Mouse (Mus musculus): Measurements from ENCODE around the gene Rxfp4.

The Rxfp4 gene

GRCm38 (mm10) chr3:88652846-88653515, at the start of gene Rxfp4:
Gene Rxfp4 (minus strand): TSS chr3:88653142.
- in situ Hi-C loops (cut with MboI, MseI) = no loop called here

GRCm38 (mm10) chr3:88701222-88701621, 48.3 kb upstream of the Rxfp4 start:
- in situ Hi-C loops (cut with MboI, MseI) = no loop called here

DNA sequence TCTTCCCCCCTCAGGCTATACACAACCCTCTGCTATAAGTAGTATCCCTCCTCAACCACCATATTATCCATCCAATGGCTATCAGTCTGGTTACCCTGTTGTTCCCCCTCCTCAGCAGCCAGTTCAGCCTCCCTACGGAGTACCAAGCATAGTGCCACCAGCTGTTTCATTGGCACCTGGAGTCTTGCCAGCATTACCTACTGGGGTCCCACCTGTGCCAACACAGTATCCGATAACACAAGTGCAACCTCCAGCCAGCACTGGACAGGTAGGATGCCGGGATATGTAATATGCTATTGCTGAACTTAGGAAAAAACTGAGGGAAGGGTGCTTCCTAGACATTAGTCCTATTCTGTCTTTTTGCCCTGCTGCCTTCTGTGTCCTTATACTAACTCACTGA, 47.3 kb upstream of the Rxfp4 start:
- in situ Hi-C loops (cut with MboI, MseI) = no loop called here

DNA sequence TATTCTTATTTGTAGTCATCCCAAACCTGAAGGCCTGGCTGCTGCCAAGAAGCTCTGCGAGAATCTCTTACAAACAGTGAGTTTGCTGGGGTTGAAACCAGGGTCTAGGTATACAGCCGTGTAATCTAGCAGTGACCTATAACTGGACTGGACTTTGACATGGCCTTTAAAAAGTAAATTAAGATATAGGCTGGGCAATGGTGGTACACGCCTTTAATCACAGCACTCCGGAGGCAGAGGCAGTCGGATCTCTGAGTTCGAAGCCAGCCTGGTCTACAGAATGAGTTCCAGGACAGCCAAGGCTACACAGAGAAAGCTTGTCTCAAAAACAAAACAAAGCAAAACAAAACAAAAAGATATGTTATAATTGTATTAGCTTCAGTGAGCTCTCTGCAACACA, 45.9 kb upstream of the Rxfp4 start:
- in situ Hi-C loops (cut with MboI, MseI) = loop anchor here (5.0 to 25.0 kb wide), 7 partner anchors 67 to 1788 kb away; partner anchors contain the start of genes Ilf2 (in 1 of the 2) and Snapin (in 1 of the 2)

DNA sequence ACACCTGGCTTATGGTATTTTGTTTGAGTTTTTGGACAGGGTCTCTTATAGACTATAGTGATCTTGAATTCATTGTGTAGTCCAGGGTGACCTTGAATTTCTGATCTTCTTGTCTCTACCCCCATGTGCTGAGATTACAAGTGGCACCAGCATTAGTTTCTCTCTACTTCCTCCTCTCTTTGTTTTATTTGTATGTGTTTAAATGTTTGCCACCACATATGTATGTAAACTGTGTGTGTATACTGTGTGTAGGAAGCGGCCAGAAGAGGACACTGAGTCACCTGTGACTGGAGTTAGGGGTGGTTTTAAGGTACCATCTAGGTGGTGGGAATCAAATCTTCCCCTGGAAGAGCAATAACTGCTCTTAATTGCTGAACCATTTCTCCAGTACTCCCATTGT, 45.1 kb upstream of the Rxfp4 start:
- in situ Hi-C loops (cut with MboI, MseI) = loop anchor here (5.0 to 25.0 kb wide), 7 partner anchors 66 to 1789 kb away; partner anchors contain the start of genes Ilf2 (in 1 of the 2) and Snapin (in 1 of the 2)

DNA sequence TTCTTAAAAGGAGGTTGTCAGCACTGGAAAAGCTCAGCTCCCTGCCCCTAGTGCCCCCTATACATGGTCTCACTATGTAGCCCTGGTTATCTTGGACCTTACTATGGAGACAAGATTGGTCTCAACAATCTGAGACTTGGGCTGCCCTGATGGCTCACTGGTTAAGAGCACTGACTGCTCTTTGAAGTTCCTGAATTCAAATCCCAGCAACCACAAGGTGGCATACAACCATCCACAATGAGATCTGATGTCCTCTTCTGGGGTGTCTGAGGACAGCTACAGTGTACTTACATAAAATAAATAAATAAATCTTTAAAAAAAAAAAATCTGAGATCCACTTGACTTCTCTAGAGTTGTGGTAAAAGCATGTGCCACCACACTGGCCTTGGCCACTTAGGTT, 42.6 kb upstream of the Rxfp4 start:
- in situ Hi-C loops (cut with MboI, MseI) = loop anchor here (5.0 to 25.0 kb wide), 7 partner anchors 63 to 1792 kb away; partner anchors contain the start of genes Ilf2 (in 1 of the 2) and Snapin (in 1 of the 2)

- in situ Hi-C loops (cut with MboI, MseI) = loop anchor here in 1 of 2 experiments (25.0 kb wide), 1 partner anchor 1798 kb away; the partner anchor contains the start of genes Ilf2 and Snapin
Measured at GRCm38 (mm10) chr3:88689079-88689478, 36.1 kb upstream of the Rxfp4 start.

DNA sequence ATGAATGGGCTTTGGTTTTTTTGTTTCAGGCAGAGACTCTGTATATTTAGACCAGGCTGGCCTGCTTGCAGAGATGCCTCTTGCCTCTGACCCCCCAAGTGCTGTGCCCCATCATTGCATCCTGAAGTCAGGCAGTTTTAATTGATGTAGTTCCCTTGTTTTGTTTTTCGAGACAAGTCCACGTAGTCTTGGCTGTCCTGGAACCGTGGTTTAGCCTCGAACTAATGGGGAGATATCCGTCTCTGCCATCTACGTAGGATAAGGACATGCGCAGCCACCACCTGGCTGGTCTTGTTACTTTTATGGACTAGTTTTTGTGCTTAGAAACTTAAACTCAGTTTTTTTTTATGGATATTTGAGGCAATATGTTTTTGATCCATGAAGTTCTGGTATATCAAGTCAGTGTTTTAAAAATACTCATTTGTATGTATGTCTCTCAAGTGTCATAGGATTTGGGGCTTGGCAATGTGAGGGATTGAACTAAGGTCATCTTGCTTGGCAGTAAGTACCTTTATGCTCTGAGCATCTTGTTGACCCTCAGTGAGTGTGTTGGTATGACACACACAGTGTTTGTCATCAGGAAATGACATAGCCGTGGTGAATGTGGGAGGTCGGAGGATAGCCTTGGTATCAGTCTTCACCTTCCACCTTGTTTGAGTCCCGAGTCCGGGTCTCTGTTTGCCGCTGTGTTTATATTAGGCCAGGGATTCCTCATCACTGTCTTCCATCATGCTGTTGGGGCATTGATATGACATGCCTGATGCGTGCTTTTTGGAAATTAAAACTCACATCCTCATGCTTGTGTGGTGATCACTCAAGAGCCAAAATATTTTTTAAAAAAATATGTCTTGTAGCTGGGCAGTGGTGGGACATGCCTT, 34.0 kb upstream of the Rxfp4 start:
- in situ Hi-C loops (cut with MboI, MseI) = loop anchor here in 1 of 2 experiments (25.0 kb wide), 1 partner anchor 1800 kb away; the partner anchor contains the start of genes Ilf2 and Snapin

GRCm38 (mm10) chr3:88685958-88686451, 33.1 kb upstream of the Rxfp4 start:
- in situ Hi-C loops (cut with MboI, MseI) = loop anchor here in 1 of 2 experiments (25.0 kb wide), 1 partner anchor 1801 kb away; the partner anchor contains the start of genes Ilf2 and Snapin

DNA sequence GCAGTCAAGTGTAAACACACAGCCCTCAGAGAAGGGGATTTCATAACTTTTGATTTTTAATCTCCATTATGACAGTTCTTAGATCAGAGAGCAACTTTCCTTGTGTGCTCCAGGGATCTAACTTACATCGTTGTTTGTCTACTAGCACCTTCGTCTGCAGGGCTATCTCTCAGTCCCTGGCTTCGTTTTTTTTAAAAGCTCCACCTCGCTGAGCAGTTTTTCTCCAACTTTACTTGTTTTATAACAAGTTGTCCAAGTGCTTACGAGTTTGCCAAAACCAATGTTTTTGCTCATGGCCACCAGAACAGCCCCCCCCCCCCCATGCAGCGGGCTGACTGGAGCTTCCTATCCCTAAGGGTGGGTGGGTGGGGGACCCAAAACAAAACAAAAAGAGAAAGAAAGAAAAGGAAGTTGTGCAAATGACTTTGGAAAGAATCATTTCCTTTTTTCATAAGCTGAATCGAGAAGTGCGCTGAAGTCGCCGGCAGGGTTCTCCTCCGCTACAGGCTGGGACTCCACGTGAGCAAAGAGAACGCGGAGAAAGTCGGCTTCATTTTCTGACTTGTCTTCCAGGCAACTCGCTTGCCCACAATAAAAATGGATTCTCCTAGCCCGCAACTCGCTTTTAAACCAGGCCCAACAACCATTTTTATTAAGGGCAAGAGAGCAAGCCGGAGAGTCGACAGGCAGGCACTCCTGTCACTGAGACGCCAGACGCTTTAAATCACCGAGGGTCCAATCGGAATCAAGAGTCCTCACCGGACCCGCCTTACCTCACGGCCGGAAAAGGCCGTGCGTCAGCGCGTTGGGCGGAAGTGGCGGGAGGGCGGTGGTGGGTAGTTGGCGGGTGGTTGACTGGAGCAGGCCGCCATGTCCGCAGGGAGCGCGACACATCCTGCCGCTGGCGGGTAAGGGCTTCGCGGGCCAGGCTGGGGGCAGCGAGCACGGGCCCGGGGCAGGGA, 32.3 kb upstream of the Rxfp4 start, which contains the start of gene Khdc4:
Gene Khdc4, plus strand, starts transcription at position 824 of the 962 bp plus-strand sequence.
- in situ Hi-C loops (cut with MboI, MseI) = loop anchor here in 1 of 2 experiments (25.0 kb wide), 1 partner anchor 1802 kb away; the partner anchor contains the start of genes Ilf2 and Snapin

DNA sequence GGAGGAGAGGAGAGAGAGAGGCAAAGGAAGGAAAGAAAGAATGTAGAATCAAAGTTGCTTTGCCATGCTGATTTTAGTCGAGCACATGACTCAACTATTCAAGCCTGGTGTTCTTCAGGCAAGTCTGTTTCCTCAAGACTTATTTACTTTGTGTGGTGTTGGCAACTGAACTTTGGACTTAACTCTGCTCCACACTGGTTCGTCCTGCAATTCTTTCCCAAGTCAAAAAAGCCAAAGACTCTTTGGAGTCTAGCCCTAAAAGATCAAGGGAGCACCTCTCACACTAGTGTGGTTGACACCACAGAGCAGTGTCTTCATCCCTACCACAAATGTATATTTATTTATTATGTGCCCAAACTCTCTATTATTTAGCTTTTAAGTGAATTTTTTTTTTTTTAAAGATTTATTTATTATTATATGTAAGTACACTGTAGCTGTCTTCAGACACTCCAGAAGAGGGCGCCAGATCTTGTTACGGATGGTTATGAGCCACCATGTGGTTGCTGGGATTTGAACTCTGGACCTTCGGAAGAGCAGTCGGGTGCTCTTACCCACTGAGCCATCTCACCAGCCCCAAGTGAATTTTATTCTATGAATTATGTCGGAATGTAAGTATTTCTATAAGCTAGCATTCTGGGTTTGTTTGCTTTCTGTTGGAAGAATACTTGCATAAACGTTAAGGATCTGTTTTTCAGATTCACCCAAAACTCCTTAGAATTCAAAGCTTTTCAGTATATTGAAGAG, 31.5 kb upstream of the Rxfp4 start:
- in situ Hi-C loops (cut with MboI, MseI) = loop anchor here in 1 of 2 experiments (25.0 kb wide), 1 partner anchor 1803 kb away; the partner anchor contains the start of genes Ilf2 and Snapin

DNA sequence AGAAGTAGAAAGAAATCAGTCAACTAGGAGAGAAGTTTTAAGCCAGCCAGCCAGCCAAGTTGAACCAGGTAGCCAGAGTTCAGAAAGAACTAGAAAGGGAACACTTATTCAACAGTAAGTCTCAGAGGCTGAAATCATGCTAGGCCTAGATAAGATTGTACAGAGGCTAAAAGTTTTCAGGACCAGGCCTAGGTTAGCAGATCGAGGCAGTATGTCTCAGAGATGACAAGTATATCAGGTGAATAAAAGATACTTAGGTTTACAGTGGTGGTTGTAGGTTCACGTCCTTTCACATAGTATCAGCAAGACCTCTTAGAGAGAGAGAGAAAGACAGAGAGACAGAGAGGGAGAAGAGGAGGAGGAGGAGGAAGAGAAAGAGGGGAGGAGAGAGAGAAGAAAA, 30.9 kb upstream of the Rxfp4 start:
- in situ Hi-C loops (cut with MboI, MseI) = loop anchor here in 1 of 2 experiments (25.0 kb wide), 1 partner anchor 1803 kb away; the partner anchor contains the start of genes Ilf2 and Snapin

DNA sequence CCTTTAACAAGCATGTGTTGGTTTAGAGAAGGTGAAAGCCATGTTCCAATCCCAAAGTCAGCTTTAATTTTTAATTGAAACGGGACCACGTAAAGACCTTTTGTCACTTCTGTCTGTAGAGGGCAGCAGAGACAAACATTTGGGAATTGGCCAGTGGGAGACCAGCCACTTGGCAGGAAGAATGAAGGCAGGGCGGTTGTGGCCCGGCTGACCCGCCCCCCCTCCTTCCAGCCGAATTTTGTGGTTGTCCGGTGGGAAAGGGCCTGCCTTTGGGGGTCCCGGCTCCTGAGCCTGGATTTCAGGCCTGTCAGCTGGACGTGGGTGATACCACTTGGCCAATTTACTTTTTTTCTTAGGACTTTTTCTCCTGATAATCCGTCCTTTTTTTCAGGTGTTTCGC, 24.5 kb upstream of the Rxfp4 start:
- in situ Hi-C loops (cut with MboI, MseI) = loop anchor here in 1 of 2 experiments (5.0 to 25.0 kb wide), 2 partner anchors 70 to 1810 kb away; partner anchors contain the start of genes Ilf2 and Snapin

DNA sequence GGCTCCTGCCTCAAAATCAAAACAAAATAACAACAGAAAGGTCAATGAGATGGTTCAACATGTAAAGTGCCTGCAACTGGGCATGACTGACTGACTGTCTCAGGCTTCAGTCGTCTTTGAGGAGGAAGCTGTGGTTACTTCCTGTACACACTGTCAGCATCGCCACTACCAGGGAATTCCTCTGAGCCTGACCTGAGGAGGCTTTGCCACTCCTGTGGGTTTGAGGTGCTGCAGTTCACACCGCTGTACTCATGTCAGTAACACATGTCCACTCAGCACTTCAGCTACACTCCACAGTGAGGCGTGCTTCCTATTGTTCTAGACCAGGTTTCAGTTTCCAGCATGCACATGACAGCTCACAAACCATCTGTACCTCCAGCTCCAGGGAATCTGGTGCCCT, 11.2 kb upstream of the Rxfp4 start:
- in situ Hi-C loops (cut with MboI, MseI) = no loop called here

GRCm38 (mm10) chr3:88659798-88660197, 6.9 kb upstream of the Rxfp4 start:
- in situ Hi-C loops (cut with MboI, MseI) = loop anchor here in 1 of 2 experiments (5.0 kb wide), 1 partner anchor 88 kb away; no protein-coding TSS in a partner anchor

DNA sequence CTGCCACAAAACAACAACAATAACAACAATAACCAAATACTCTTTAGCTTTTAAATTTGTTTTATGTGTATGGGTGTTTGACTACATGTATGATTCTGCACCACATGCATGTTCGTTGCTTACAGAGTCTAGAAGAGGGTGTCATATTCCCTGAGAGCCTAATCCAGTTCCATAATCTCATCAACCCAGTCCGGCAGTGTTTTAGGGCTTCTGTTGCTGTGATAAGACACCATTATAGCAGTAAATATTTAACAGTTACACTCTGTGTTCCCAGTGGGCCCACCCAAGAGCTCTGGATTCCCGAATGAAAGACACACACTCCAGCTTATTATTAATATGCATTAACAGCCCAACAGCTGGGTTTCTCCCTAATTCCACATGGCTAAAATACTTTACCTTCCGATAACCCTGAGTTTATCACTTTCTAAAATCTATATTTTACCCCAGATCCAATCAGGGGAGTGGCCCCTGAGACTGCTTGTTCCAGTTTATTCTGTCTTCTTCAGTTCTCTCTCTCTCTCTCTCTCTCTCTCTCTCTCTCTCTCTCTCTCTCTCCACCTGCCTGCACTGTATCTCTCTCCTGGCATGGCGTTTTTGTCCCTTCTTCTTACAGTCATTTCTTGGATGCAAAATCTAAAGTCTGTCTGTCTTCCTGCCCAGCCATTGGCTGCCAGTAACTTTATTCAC, 5.6 kb upstream of the Rxfp4 start:
- in situ Hi-C loops (cut with MboI, MseI) = loop anchor here in 1 of 2 experiments (5.0 kb wide), 1 partner anchor 89 kb away; no protein-coding TSS in a partner anchor

DNA sequence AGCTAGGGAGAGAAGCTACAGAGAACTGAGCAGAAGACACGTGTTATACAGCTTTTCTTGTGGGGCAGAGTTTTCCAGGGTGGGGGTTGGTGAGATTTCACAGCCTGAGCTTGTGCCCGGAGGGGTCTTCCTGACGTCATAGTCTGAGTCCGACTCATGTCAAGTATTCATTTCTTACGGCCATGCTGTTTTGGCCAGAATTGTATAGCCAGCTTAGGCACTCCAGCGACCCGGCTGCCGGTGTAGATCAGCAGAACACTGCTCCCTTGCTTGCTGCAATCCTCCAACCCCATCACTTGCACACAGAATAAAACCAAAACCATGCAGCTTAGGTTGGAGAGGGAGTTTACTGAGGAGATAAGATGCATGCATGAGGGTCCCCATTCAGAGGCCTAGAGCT, 2.7 kb upstream of the Rxfp4 start:
- in situ Hi-C loops (cut with MboI, MseI) = loop anchor here in 1 of 2 experiments (5.0 kb wide), 1 partner anchor 92 kb away; no protein-coding TSS in a partner anchor

DNA sequence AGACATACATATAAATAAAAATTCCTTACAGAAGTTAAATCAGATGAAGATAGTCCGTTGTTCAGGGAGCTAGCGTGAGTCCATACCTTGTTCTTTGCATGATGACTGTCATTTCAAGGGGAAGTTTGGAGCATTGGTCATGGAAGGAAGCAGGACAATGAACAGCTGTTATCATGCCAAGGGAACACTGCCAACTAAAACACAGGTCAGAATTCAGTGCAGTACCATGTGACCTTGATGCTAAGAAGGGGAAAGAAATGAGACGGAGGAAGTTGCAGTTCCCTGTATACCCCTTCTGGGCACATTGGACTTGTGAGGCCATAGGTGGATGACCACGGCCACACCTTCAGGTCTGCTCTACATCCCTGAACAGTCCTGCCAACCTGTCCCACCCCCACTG, 1.7 kb upstream of the Rxfp4 start:
- in situ Hi-C loops (cut with MboI, MseI) = loop anchor here in 1 of 2 experiments (5.0 kb wide), 1 partner anchor 93 kb away; no protein-coding TSS in a partner anchor

Data from T-helper 17 cell (primary cell).